Mouse (Mus musculus) adrenal gland, postnatal 14 days (tissue): ENCODE measurements around the gene Phactr2. TPM values are rescaled to one million over a fixed set of nuclear protein-coding genes. Genes with fewer than 3 reads are reported as not detected.
"Not testable (repeated sequence)": the region's sequence is repeated elsewhere in the genome, so short reads cannot be mapped to it uniquely, and the experiment has no call there.

ENCODE experiments used
- DNase-seq: peaks from one replicate; pipeline ENCODE4 v3.0.0; 2021; ENCODE audit warnings: mixed read lengths
- long read RNA-seq, 2 experiments: library from polyadenylated mRNA; stranded (forward); transcript quantifications; one replicate each; pipeline ENCODE4 v2.0.0; 2021
- total RNA-seq: library from RNA; stranded (reverse); gene quantifications from 2 replicates; pipeline ENCODE4 v1.2.3, GENCODE M21; 2021

The Phactr2 gene
- 26.3 and 31.4 TPM in 2 replicates for total RNA-seq
- long read RNA-seq, experiment 1, partial matches to known transcripts = 0 of 6 reads
- long read RNA-seq, experiment 1, other reads (novel, unspliced or antisense) = 2 of 6 reads
- long read RNA-seq, experiment 2, partial matches to known transcripts = 0 of 5 reads
- long read RNA-seq, experiment 2, other reads (novel, unspliced or antisense) = 1 of 5 reads

- peak; percentile 65 for DNase-seq
Measured at GRCm38 (mm10) chr10:13473833-13474567, at the start of gene Phactr2. TSS of gene Phactr2 (minus strand) at chr10:13474412.

GRCm38 (mm10) chr10:13521857-13522256 lies 47.6 kb upstream of the Phactr2 start:
- no peak for DNase-seq

GRCm38 (mm10) chr10:13502371-13502770 lies 28.2 kb upstream of the Phactr2 start:
- no peak for DNase-seq

GRCm38 (mm10) chr10:13501533-13501932 lies 27.3 kb upstream of the Phactr2 start:
- DNase-seq = not testable (repeated sequence)

GRCm38 (mm10) chr10:13500938-13501496 lies 26.8 kb upstream of the Phactr2 start:
- DNase-seq = peak; percentile 95

GRCm38 (mm10) chr10:13500473-13500872 lies 26.3 kb upstream of the Phactr2 start:
- peak; percentile 17 for DNase-seq

- no peak for DNase-seq
Measured at GRCm38 (mm10) chr10:13499331-13499730, 25.1 kb upstream of the Phactr2 start, which contains the start of gene Fuca2. TSS of gene Fuca2 (plus strand) at chr10:13499540.

GRCm38 (mm10) chr10:13496315-13496714 lies 22.1 kb upstream of the Phactr2 start:
- no peak for DNase-seq

GRCm38 (mm10) chr10:13493978-13494686 lies 19.9 kb upstream of the Phactr2 start:
- no peak for DNase-seq

GRCm38 (mm10) chr10:13489671-13490070 lies 15.5 kb upstream of the Phactr2 start:
- DNase-seq = peak; percentile 51

GRCm38 (mm10) chr10:13485958-13486357 lies 11.7 kb upstream of the Phactr2 start:
- no peak for DNase-seq

- no peak for DNase-seq
Measured at GRCm38 (mm10) chr10:13479341-13479740, 5.1 kb upstream of the Phactr2 start.

- DNase-seq = no peak
Measured at GRCm38 (mm10) chr10:13475121-13475520, 909 bp upstream of the Phactr2 start.

GRCm38 (mm10) chr10:13474568-13474955 lies 350 bp upstream of the Phactr2 start:
- no peak for DNase-seq

- no peak for DNase-seq
Measured at GRCm38 (mm10) chr10:13473287-13473832, 852 bp downstream of the Phactr2 start.

- DNase-seq = no peak
Measured at GRCm38 (mm10) chr10:13470236-13470635, 4.0 kb downstream of the Phactr2 start.

- DNase-seq = not testable (repeated sequence)
Measured at GRCm38 (mm10) chr10:13468025-13468529, 6.1 kb downstream of the Phactr2 start.

GRCm38 (mm10) chr10:13466925-13467324 lies 7.3 kb downstream of the Phactr2 start:
- no peak for DNase-seq

GRCm38 (mm10) chr10:13464295-13464694 lies 9.9 kb downstream of the Phactr2 start:
- not testable (repeated sequence) for DNase-seq

- no peak for DNase-seq
Measured at GRCm38 (mm10) chr10:13453200-13453990, 20.8 kb downstream of the Phactr2 start.

- no peak for DNase-seq
Measured at GRCm38 (mm10) chr10:13451640-13452039, 22.6 kb downstream of the Phactr2 start.
